Mouse (Mus musculus) lung, postnatal 0 days (tissue): ENCODE measurements around the gene Rtn1.

Experiments used
- CTCF ChIP-seq: IDR thresholded peaks from 2 replicates; pipeline ENCODE4 v1.5.1; 2016; ENCODE audit warnings: antibody characterized with exemption, mild to moderate bottlenecking
- EP300 ChIP-seq: IDR thresholded peaks from 2 replicates; pipeline ENCODE4 v1.6.1; 2016; ENCODE audit warnings: antibody characterized with exemption, mild to moderate bottlenecking, control low read depth

- TF ChIP-seq CTCF (no peak), EP300 (no peak)
Measured at GRCm38 (mm10) chr12:72240506-72240905, 168.3 kb downstream of the Rtn1 start.
